Comparison of ENCODE assay signal across 8 mouse cellular contexts in the genomic region with DNA sequence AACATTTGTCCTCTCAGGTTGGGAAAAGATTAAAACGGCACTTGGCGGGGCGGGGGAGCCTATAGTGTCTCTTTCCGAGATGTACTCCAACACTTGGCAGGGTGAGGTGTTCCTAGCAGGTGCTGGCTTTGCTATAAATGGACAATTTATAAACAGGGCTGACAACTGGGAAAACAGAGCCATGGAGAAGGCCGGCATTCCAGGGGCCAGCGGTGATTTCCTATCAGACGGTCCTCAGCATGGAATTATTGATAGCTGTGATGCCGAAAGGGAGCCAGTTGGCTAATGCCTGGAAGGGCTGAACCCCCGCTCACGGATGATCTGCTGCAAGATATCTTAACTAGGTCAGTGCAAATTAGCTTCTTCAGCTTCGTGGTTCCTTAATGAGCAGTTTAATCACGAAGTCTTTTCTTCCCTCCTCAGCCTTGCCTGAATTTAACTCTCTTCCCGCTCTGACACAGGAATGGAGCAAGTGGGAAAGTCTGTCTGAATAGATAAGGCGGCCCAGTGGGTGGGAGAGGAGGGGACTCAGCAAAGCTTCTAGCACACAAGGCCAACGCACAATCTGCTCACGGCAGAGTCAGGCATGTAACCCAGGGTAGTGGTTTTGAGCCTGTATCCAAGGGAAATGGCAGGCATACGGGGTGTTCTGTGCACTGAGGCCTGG.
A peak's percentile ranks its signal among the peaks of the same experiment; 100 is the strongest.
DNase-seq lines count a peak whose midpoint lies in the region; ATAC-seq and TF ChIP-seq lines count a peak whose summit lies in the region.

No protein-coding gene starts in this region.

- peaks cover 16% of the 10 kb centered on the region for H3K4me1 ChIP-seq in midbrain, embryonic 13.5 days (replicated peaks)

- H3K9ac ChIP-seq in midbrain, embryonic 13.5 days (replicated peaks): no peak overlapping the region

- H3K27ac ChIP-seq in midbrain, embryonic 13.5 days: no peak overlapping the region
- no peak overlapping the region for H3K27ac ChIP-seq in gastrocnemius, adult 2 months

- H3K36me3 ChIP-seq in midbrain, embryonic 13.5 days: no peaks in the 10 kb centered on the region

- H3K4me2 ChIP-seq in midbrain, embryonic 13.5 days (replicated peaks): no peak overlapping the region

- DNase-seq in cerebellum, postnatal 10 days: peak; percentile 57 to 64
- no peak for DNase-seq in cerebellum, adult 9-10 months
- DNase-seq in cerebellum, postnatal 25 days: peak; percentile 35 to 42
- DNase-seq in layer of hippocampus, adult 8-10 months (ENCODE audit: low spot score in 2 of 2): peak; percentile 29 to 54
- DNase-seq in lung, postnatal 36 days: no peak
- DNase-seq in gastrocnemius, adult 2 months: no peak
- no peak for DNase-seq in urinary bladder, postnatal 14 days (ENCODE audit: low spot score)

- H3K27me3 ChIP-seq in midbrain, embryonic 13.5 days: no peaks in the 10 kb centered on the region

- H3K9me3 ChIP-seq in midbrain, embryonic 13.5 days: no peaks in the 10 kb centered on the region

- 51% methylated on average over 17 of the region's 17 CpGs for WGBS in midbrain, embryonic 13.5 days

- H3K4me3 ChIP-seq in midbrain, embryonic 13.5 days (replicated peaks): no peak overlapping the region
- H3K4me3 ChIP-seq in gastrocnemius, adult 2 months: no peak overlapping the region

- intact Hi-C loops in gastrocnemius, adult 2 months (cut with DNase I): no loop called here

- ATAC-seq in midbrain, embryonic 13.5 days: peak; percentile 55; the same call in 1 of the 2 replicates

- no peak for TF ChIP-seq CTCF in gastrocnemius, adult 2 months (IDR thresholded peaks at IDR 0.05)

Comparison
In these comparisons a context has a peak if more than half of its experiments do, and no peak if none do; other contexts are left out.
1. DNase-seq: peak in cerebellum, postnatal 10 days (2 of 2), cerebellum, postnatal 25 days (2 of 2) and layer of hippocampus, adult 8-10 months (2 of 2); none in cerebellum, adult 9-10 months (single experiment), lung, postnatal 36 days (single experiment), gastrocnemius, adult 2 months (single experiment) and urinary bladder, postnatal 14 days (single experiment).